Mouse (Mus musculus): ENCODE data around the gene Hmcn1. TPM values are rescaled to one million over a fixed set of nuclear protein-coding genes. Genes with fewer than 3 reads are reported as not detected.

Gene Hmcn1
- polyA plus RNA-seq, 1 experiment: not detected

GRCm38 (mm10) chr1:150623226-150623625, 370.0 kb downstream of the Hmcn1 start:
- Histone ChIP-seq H3K4me1 (ENCODE audit: control insufficient read depth, insufficient read depth, low read length) (no peaks in the 10 kb centered on the region), H3K27ac (ENCODE audit: insufficient read depth, low read depth, low read length) (no peak overlapping the region), H3K4me3 (ENCODE audit: insufficient read depth, low read depth, low read length) (no peak overlapping the region)
- TF ChIP-seq POLR2A (IDR thresholded peaks at IDR 0.05; ENCODE audit: insufficient read depth, low read depth, low read length): no peak
- WGBS: 90% methylated on average over 2 of the region's 2 CpGs

GRCm38 (mm10) chr1:150610539-150610938, 382.7 kb downstream of the Hmcn1 start:
- H3K27ac ChIP-seq (ENCODE audit: insufficient read depth, low read depth, low read length): no peak overlapping the region
- TF ChIP-seq POLR2A (IDR thresholded peaks at IDR 0.05; ENCODE audit: insufficient read depth, low read depth, low read length) (no peak), CTCF (IDR thresholded peaks at IDR 0.05; ENCODE audit: insufficient read depth, low read depth, low read length) (no peak)
- no peaks in the 10 kb centered on the region for H3K4me1 ChIP-seq (ENCODE audit: control insufficient read depth, insufficient read depth, low read length)
- 70% methylated on average over 9 of the region's 9 CpGs for WGBS
- H3K4me3 ChIP-seq (ENCODE audit: insufficient read depth, low read depth, low read length): no peak overlapping the region

DNA sequence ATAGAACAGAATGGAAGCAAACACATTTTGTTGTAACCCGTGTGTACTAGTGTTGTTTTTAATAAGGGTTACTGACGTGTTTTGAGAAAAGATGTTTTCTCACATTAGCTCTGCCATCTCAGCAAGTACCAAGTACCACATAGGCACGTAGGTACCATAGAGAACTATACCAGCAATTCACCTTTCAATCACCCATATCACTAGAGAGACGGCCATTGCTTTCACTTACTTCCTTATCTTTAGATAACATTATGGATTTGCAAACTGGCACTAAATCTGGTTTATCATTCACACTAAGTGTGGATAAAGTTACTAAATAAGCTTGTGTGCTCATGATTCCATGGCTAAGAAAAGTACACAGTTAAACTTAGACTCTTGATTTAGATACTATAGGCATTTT, 387.1 kb downstream of the Hmcn1 start:
- TF ChIP-seq POLR2A (IDR thresholded peaks at IDR 0.05; ENCODE audit: insufficient read depth, low read depth, low read length): no peak
- TF ChIP-seq CTCF (IDR thresholded peaks at IDR 0.05; ENCODE audit: insufficient read depth, low read depth, low read length): no peak
- no peak overlapping the region for H3K27ac ChIP-seq (ENCODE audit: insufficient read depth, low read depth, low read length)
- H3K4me1 ChIP-seq (ENCODE audit: control insufficient read depth, insufficient read depth, low read length): no peaks in the 10 kb centered on the region
- H3K4me3 ChIP-seq (ENCODE audit: insufficient read depth, low read depth, low read length): no peak overlapping the region
- WGBS: 94% methylated on average over 4 of the region's 4 CpGs

DNA sequence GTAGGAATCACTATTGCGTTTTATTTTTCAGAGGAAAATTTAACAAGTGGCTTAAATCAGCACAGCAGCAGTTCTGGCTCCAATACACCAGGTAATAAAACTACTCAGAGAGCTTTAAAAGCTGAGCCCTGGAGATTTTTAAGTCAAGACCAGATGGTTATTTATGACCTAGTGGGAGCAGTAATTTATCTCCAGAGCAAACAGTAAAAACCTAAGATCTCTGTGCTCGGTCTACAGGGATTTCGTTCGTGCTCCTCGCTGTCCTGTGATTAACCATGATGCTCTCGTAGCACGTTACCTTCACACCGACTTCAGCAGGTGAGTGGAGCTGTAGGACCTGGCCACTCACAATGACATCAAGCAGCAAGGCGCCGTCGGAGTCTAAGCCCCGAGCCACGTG, 399.6 kb downstream of the Hmcn1 start:
- TF ChIP-seq POLR2A (IDR thresholded peaks at IDR 0.05; ENCODE audit: insufficient read depth, low read depth, low read length): no peak
- no peak for TF ChIP-seq CTCF (IDR thresholded peaks at IDR 0.05; ENCODE audit: insufficient read depth, low read depth, low read length)
- H3K4me3 ChIP-seq (ENCODE audit: insufficient read depth, low read depth, low read length): no peak overlapping the region
- no peak overlapping the region for H3K27ac ChIP-seq (ENCODE audit: insufficient read depth, low read depth, low read length)
- WGBS: 96% methylated on average over 13 of the region's 13 CpGs
- no peaks in the 10 kb centered on the region for H3K4me1 ChIP-seq (ENCODE audit: control insufficient read depth, insufficient read depth, low read length)

- Histone ChIP-seq H3K27ac (ENCODE audit: insufficient read depth, low read depth, low read length) (no peak overlapping the region), H3K4me3 (ENCODE audit: insufficient read depth, low read depth, low read length) (no peak overlapping the region), H3K4me1 (ENCODE audit: control insufficient read depth, insufficient read depth, low read length) (no peaks in the 10 kb centered on the region)
- WGBS: 33% methylated on average over 2 of the region's 2 CpGs
- TF ChIP-seq POLR2A (IDR thresholded peaks at IDR 0.05; ENCODE audit: insufficient read depth, low read depth, low read length) (no peak), CTCF (IDR thresholded peaks at IDR 0.05; ENCODE audit: insufficient read depth, low read depth, low read length) (no peak)
These were observed 402.0 kb downstream of the Hmcn1 start for GRCm38 (mm10) chr1:150591253-150591652.

DNA sequence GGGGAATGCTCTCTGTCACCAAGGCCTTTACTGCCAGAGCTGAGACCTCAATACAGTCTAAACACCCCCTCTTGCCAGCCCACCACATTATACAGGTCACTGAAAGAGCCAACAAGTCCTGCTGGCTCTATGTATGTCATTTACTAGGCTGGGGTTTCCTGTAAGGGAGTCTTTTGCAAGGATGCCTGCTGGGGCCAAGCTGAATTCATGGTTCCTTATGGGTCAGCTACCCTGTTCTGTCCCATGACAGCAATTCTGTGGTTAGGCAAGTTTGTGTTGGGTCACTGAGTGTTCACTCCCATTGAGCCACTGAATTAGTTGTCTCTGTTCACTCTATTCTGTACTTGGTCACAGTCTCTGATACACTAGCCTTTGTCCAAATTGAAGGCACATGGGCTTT, 405.8 kb downstream of the Hmcn1 start:
- peaks cover 5% of the 10 kb centered on the region; the same call in 1 of the 2 replicates for H3K4me1 ChIP-seq (ENCODE audit: control insufficient read depth, insufficient read depth, low read length)
- no peak overlapping the region for H3K4me3 ChIP-seq (ENCODE audit: insufficient read depth, low read depth, low read length)
- H3K27ac ChIP-seq (ENCODE audit: insufficient read depth, low read depth, low read length): no peak overlapping the region
- TF ChIP-seq POLR2A (IDR thresholded peaks at IDR 0.05; ENCODE audit: insufficient read depth, low read depth, low read length): no peak
- no peak for TF ChIP-seq CTCF (IDR thresholded peaks at IDR 0.05; ENCODE audit: insufficient read depth, low read depth, low read length)

- Histone ChIP-seq H3K4me3 (ENCODE audit: insufficient read depth, low read depth, low read length) (no peak overlapping the region), H3K27ac (ENCODE audit: insufficient read depth, low read depth, low read length) (no peak overlapping the region), H3K4me1 (ENCODE audit: control insufficient read depth, insufficient read depth, low read length) (peaks cover 5% of the 10 kb centered on the region; the same call in 1 of the 2 replicates)
- WGBS: 75% methylated on average over 2 of the region's 2 CpGs
- no peak for TF ChIP-seq CTCF (IDR thresholded peaks at IDR 0.05; ENCODE audit: insufficient read depth, low read depth, low read length)
- no peak for TF ChIP-seq POLR2A (IDR thresholded peaks at IDR 0.05; ENCODE audit: insufficient read depth, low read depth, low read length)
These were observed 408.8 kb downstream of the Hmcn1 start for GRCm38 (mm10) chr1:150584477-150584876.

DNA sequence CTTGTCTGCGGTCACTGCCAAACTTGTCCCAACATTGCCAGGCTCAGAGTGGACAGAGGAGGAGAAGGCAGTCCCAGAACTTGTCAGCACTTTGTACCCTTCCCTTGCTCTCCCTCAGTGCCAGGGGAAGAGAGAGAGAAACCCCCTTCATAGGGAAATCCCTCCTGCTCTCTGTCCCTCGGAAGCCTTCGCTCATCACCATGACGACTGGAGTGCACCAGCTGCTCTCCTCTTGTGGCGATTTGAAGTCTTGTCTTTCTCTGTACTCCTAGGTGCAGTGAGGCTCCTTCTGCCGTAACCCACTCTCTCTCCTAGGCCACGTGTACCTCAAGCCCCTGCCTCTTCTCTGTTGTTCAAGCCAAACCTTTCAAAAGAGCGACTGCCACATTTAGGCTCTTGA, 409.5 kb downstream of the Hmcn1 start:
- no peak overlapping the region for H3K4me3 ChIP-seq (ENCODE audit: insufficient read depth, low read depth, low read length)
- peaks cover 5% of the 10 kb centered on the region; the same call in 1 of the 2 replicates for H3K4me1 ChIP-seq (ENCODE audit: control insufficient read depth, insufficient read depth, low read length)
- WGBS: 27% methylated on average over 8 of the region's 8 CpGs
- TF ChIP-seq CTCF (IDR thresholded peaks at IDR 0.05; ENCODE audit: insufficient read depth, low read depth, low read length) (no peak), POLR2A (IDR thresholded peaks at IDR 0.05; ENCODE audit: insufficient read depth, low read depth, low read length) (no peak)
- no peak overlapping the region for H3K27ac ChIP-seq (ENCODE audit: insufficient read depth, low read depth, low read length)

GRCm38 (mm10) chr1:150580561-150580960, 412.7 kb downstream of the Hmcn1 start:
- peaks cover 5% of the 10 kb centered on the region; the same call in 1 of the 2 replicates for H3K4me1 ChIP-seq (ENCODE audit: control insufficient read depth, insufficient read depth, low read length)
- 88% methylated on average over 7 of the region's 7 CpGs for WGBS
- H3K4me3 ChIP-seq (ENCODE audit: insufficient read depth, low read depth, low read length): no peak overlapping the region
- H3K27ac ChIP-seq (ENCODE audit: insufficient read depth, low read depth, low read length): no peak overlapping the region
- TF ChIP-seq CTCF (IDR thresholded peaks at IDR 0.05; ENCODE audit: insufficient read depth, low read depth, low read length): no peak
- TF ChIP-seq POLR2A (IDR thresholded peaks at IDR 0.05; ENCODE audit: insufficient read depth, low read depth, low read length): no peak

- Histone ChIP-seq H3K27ac (ENCODE audit: insufficient read depth, low read depth, low read length) (no peak overlapping the region), H3K4me3 (ENCODE audit: insufficient read depth, low read depth, low read length) (no peak overlapping the region), H3K4me1 (ENCODE audit: control insufficient read depth, insufficient read depth, low read length) (no peaks in the 10 kb centered on the region)
- TF ChIP-seq POLR2A (IDR thresholded peaks at IDR 0.05; ENCODE audit: insufficient read depth, low read depth, low read length): no peak
- no peak for TF ChIP-seq CTCF (IDR thresholded peaks at IDR 0.05; ENCODE audit: insufficient read depth, low read depth, low read length)
- WGBS: 88% methylated on average over 8 of the region's 8 CpGs
These were observed 419.8 kb downstream of the Hmcn1 start for GRCm38 (mm10) chr1:150573407-150573806.
